Mouse (Mus musculus): ENCODE data around the gene AW011738. TPM values are rescaled to one million over a fixed set of nuclear protein-coding genes. Genes with fewer than 3 reads are reported as not detected.

The AW011738 gene
- polyA plus RNA-seq, 1 experiment from 2014 or later: 8.1 TPM

- H3K27ac ChIP-seq (ENCODE audit: low read length): peak within 1 kb of the TSS; percentile 95
- no peaks in the 10 kb centered on the region for H3K9me3 ChIP-seq (ENCODE audit: low read length)
- ATAC-seq (ENCODE audit: low FRiP score, low TSS enrichment): peak; percentile 80
- H3K4me3 ChIP-seq (ENCODE audit: low read length): peak within 1 kb of the TSS; percentile 91
- under 1% methylated on average over 48 of the region's 88 CpGs for WGBS
- peaks cover 44% of the 10 kb centered on the region for H3K4me1 ChIP-seq (ENCODE audit: insufficient read depth, low read length)
- peak within 1 kb of the TSS; percentile 95 for H3K4me2 ChIP-seq (replicated peaks; ENCODE audit: low read depth, low read length)
- H3K36me3 ChIP-seq (ENCODE audit: insufficient read depth, low read length): no peaks in the 10 kb centered on the region; the same call in 1 of the 2 replicates
- H3K27me3 ChIP-seq (ENCODE audit: insufficient read depth, low read length): no peaks in the 10 kb centered on the region
- peak within 1 kb of the TSS; percentile 95 for H3K9ac ChIP-seq (replicated peaks; ENCODE audit: low read length)
Observed at GRCm38 (mm10) chr4:156197131-156197828, 5.8 kb upstream of the AW011738 start, which contains the start of gene Agrn. Agrn (minus strand) TSS chr4:156197488.

GRCm38 (mm10) chr4:156197829-156198205, 5.3 kb upstream of the AW011738 start:
- H3K9ac ChIP-seq (replicated peaks; ENCODE audit: low read length): peak overlapping the region; percentile 75
- ATAC-seq (ENCODE audit: low FRiP score, low TSS enrichment): peak; percentile 94
- peak overlapping the region; percentile 54 for H3K4me2 ChIP-seq (replicated peaks; ENCODE audit: low read depth, low read length)
- peak overlapping the region; percentile 55 for H3K4me3 ChIP-seq (ENCODE audit: low read length)
- 0 out of 2 replicates have a peak, but pooled peaks cover 4% of the 10 kb centered on the region for H3K27me3 ChIP-seq (ENCODE audit: insufficient read depth, low read length)
- no peaks in the 10 kb centered on the region for H3K9me3 ChIP-seq (ENCODE audit: low read length)
- peak overlapping the region; percentile 95 for H3K27ac ChIP-seq (ENCODE audit: low read length)
- H3K4me1 ChIP-seq (ENCODE audit: insufficient read depth, low read length): peaks cover 44% of the 10 kb centered on the region
- under 1% methylated on average over 26 of the region's 26 CpGs for WGBS
- H3K36me3 ChIP-seq (ENCODE audit: insufficient read depth, low read length): no peaks in the 10 kb centered on the region; the same call in 1 of the 2 replicates

- H3K36me3 ChIP-seq (ENCODE audit: insufficient read depth, low read length): no peaks in the 10 kb centered on the region
- H3K27ac ChIP-seq (ENCODE audit: low read length): no peak within 1 kb of the TSS; the same call in 1 of the 2 replicates
- H3K4me1 ChIP-seq (ENCODE audit: insufficient read depth, low read length): peaks cover 27% of the 10 kb centered on the region
- no peaks in the 10 kb centered on the region for H3K9me3 ChIP-seq (ENCODE audit: low read length)
- 0 out of 2 replicates have a peak within 1 kb of the TSS, but pooled peaks have one; percentile 19 for H3K4me2 ChIP-seq (replicated peaks; ENCODE audit: low read depth, low read length)
- H3K4me3 ChIP-seq (ENCODE audit: low read length): no peak within 1 kb of the TSS
- H3K9ac ChIP-seq (replicated peaks; ENCODE audit: low read length): no peak within 1 kb of the TSS
- ATAC-seq (ENCODE audit: low FRiP score, low TSS enrichment): no peak
- peaks cover 9% of the 10 kb centered on the region; the same call in 1 of the 2 replicates for H3K27me3 ChIP-seq (ENCODE audit: insufficient read depth, low read length)
- WGBS: 57% methylated on average over 10 of the region's 10 CpGs
Observed at GRCm38 (mm10) chr4:156200623-156201475, 2.3 kb upstream of the AW011738 start, which contains the start of gene Isg15. Isg15 (minus strand) TSS chr4:156200818.

GRCm38 (mm10) chr4:156202462-156202893, 626 bp upstream of the AW011738 start:
- H3K36me3 ChIP-seq (ENCODE audit: insufficient read depth, low read length): no peaks in the 10 kb centered on the region
- peak overlapping the region; percentile 96 for H3K4me2 ChIP-seq (replicated peaks; ENCODE audit: low read depth, low read length)
- ATAC-seq (ENCODE audit: low FRiP score, low TSS enrichment): no peak
- peaks cover 9% of the 10 kb centered on the region; the same call in 1 of the 2 replicates for H3K27me3 ChIP-seq (ENCODE audit: insufficient read depth, low read length)
- peaks cover 21% of the 10 kb centered on the region for H3K4me1 ChIP-seq (ENCODE audit: insufficient read depth, low read length)
- H3K4me3 ChIP-seq (ENCODE audit: low read length): peak overlapping the region; percentile 70
- H3K9me3 ChIP-seq (ENCODE audit: low read length): no peaks in the 10 kb centered on the region
- H3K9ac ChIP-seq (replicated peaks; ENCODE audit: low read length): peak overlapping the region; percentile 77
- H3K27ac ChIP-seq (ENCODE audit: low read length): peak overlapping the region; percentile 59
- WGBS: 39% methylated on average over 12 of the region's 12 CpGs

GRCm38 (mm10) chr4:156203413-156204131, 468 bp downstream of the AW011738 start:
- peaks cover 9% of the 10 kb centered on the region; the same call in 1 of the 2 replicates for H3K27me3 ChIP-seq (ENCODE audit: insufficient read depth, low read length)
- peak overlapping the region; percentile 70 for H3K4me3 ChIP-seq (ENCODE audit: low read length)
- H3K27ac ChIP-seq (ENCODE audit: low read length): peak overlapping the region; percentile 68
- H3K9me3 ChIP-seq (ENCODE audit: low read length): peaks cover 1% of the 10 kb centered on the region; the same call in 1 of the 2 replicates
- H3K36me3 ChIP-seq (ENCODE audit: insufficient read depth, low read length): no peaks in the 10 kb centered on the region; the same call in 1 of the 2 replicates
- peaks cover 18% of the 10 kb centered on the region for H3K4me1 ChIP-seq (ENCODE audit: insufficient read depth, low read length)
- peak; percentile 49 for ATAC-seq (ENCODE audit: low FRiP score, low TSS enrichment)
- peak overlapping the region; percentile 77 for H3K9ac ChIP-seq (replicated peaks; ENCODE audit: low read length)
- peak overlapping the region; percentile 96 for H3K4me2 ChIP-seq (replicated peaks; ENCODE audit: low read depth, low read length)
- WGBS: under 1% methylated on average over 49 of the region's 49 CpGs

- no peak for ATAC-seq (ENCODE audit: low FRiP score, low TSS enrichment)
- H3K9ac ChIP-seq (replicated peaks; ENCODE audit: low read length): no peak overlapping the region
- WGBS: 85% methylated on average over 4 of the region's 4 CpGs
Observed at GRCm38 (mm10) chr4:156208872-156209271, 5.8 kb downstream of the AW011738 start.

GRCm38 (mm10) chr4:156209963-156210635, 7.0 kb downstream of the AW011738 start:
- ATAC-seq (ENCODE audit: low FRiP score, low TSS enrichment): no peak
- Histone ChIP-seq H3K9ac (replicated peaks; ENCODE audit: low read length) (no peak overlapping the region), H3K4me2 (replicated peaks; ENCODE audit: low read depth, low read length) (no peak overlapping the region), H3K4me3 (ENCODE audit: low read length) (no peak overlapping the region), H3K4me1 (ENCODE audit: insufficient read depth, low read length) (no peaks in the 10 kb centered on the region), H3K36me3 (ENCODE audit: insufficient read depth, low read length) (no peaks in the 10 kb centered on the region; the same call in 1 of the 2 replicates), H3K27me3 (ENCODE audit: insufficient read depth, low read length) (0 out of 2 replicates have a peak, but pooled peaks cover 2% of the 10 kb centered on the region), H3K9me3 (ENCODE audit: low read length) (peaks cover 4% of the 10 kb centered on the region; the same call in 1 of the 2 replicates), H3K27ac (ENCODE audit: low read length) (no peak overlapping the region)
- 68% methylated on average over 13 of the region's 13 CpGs for WGBS

More at GRCm38 (mm10) chr4:156208872-156209271, 5.8 kb downstream of the AW011738 start:
- Histone ChIP-seq H3K4me2 (replicated peaks; ENCODE audit: low read depth, low read length) (no peak overlapping the region), H3K27ac (ENCODE audit: low read length) (no peak overlapping the region), H3K27me3 (ENCODE audit: insufficient read depth, low read length) (peaks cover 5% of the 10 kb centered on the region; the same call in 1 of the 2 replicates), H3K4me3 (ENCODE audit: low read length) (no peak overlapping the region), H3K36me3 (ENCODE audit: insufficient read depth, low read length) (no peaks in the 10 kb centered on the region; the same call in 1 of the 2 replicates), H3K9me3 (ENCODE audit: low read length) (peaks cover 4% of the 10 kb centered on the region; the same call in 1 of the 2 replicates), H3K4me1 (ENCODE audit: insufficient read depth, low read length) (peaks cover 11% of the 10 kb centered on the region)

GRCm38 (mm10) chr4:156213134-156213533, 10.0 kb downstream of the AW011738 start:
- H3K36me3 ChIP-seq (ENCODE audit: insufficient read depth, low read length): no peaks in the 10 kb centered on the region; the same call in 1 of the 2 replicates
- H3K9ac ChIP-seq (replicated peaks; ENCODE audit: low read length): no peak overlapping the region
- no peaks in the 10 kb centered on the region for H3K4me1 ChIP-seq (ENCODE audit: insufficient read depth, low read length)
- no peaks in the 10 kb centered on the region for H3K27me3 ChIP-seq (ENCODE audit: insufficient read depth, low read length)
- H3K9me3 ChIP-seq (ENCODE audit: low read length): peaks cover 4% of the 10 kb centered on the region; the same call in 1 of the 2 replicates
- no peak overlapping the region for H3K4me3 ChIP-seq (ENCODE audit: low read length)
- WGBS: 91% methylated on average over 13 of the region's 13 CpGs
- no peak overlapping the region for H3K27ac ChIP-seq (ENCODE audit: low read length)
- ATAC-seq (ENCODE audit: low FRiP score, low TSS enrichment): no peak
- no peak overlapping the region for H3K4me2 ChIP-seq (replicated peaks; ENCODE audit: low read depth, low read length)
